Mouse (Mus musculus) hindbrain, embryonic 11.5 days (tissue): Measurements from ENCODE around the gene Kcnd2. TPM values are rescaled to one million over a fixed set of nuclear protein-coding genes. Genes with fewer than 3 reads are reported as not detected.

ENCODE experiments used
- ATAC-seq: fragments of 200-750 bp; cut with Nextera tagmentation; 2 replicates; pipeline ENCODE4 v1.8.0; 2017; ENCODE audit warnings: mild to moderate bottlenecking, moderate TSS enrichment, moderate library complexity; ENCODE audit not compliant: low FRiP score
- DNase-seq: peaks from one replicate; pipeline ENCODE4 v3.0.0-alpha.2; 2015; ENCODE audit warnings: low spot score
- H3K27ac ChIP-seq: fragments of 300-500 bp; sonication (generic); 2 replicates; pipeline ENCODE4 v1.5.1; 2014; ENCODE audit warnings: mild to moderate bottlenecking, low read depth, low read length
- H3K27me3 ChIP-seq: fragments of 300-500 bp; sonication (generic); 2 replicates; pipeline ENCODE4 v1.6.1; 2014; ENCODE audit warnings: mild to moderate bottlenecking, low read length, moderate library complexity, mixed read lengths; ENCODE audit not compliant: control insufficient read depth, insufficient read depth
- H3K36me3 ChIP-seq: fragments of 300-500 bp; sonication (generic); 2 replicates; pipeline ENCODE4 v1.6.1; 2014; ENCODE audit warnings: mild to moderate bottlenecking, low read length, moderate library complexity, mixed read lengths; ENCODE audit not compliant: control insufficient read depth, insufficient read depth
- H3K4me1 ChIP-seq: fragments of 300-500 bp; sonication (generic); replicated peaks from 2 replicates; pipeline ENCODE4 v1.6.1; 2014; ENCODE audit warnings: low read length, mixed read lengths; ENCODE audit not compliant: control insufficient read depth, insufficient read depth
- H3K4me2 ChIP-seq: fragments of 300-500 bp; sonication (generic); replicated peaks from 2 replicates; pipeline ENCODE4 v1.6.1; 2014; ENCODE audit warnings: mild to moderate bottlenecking, low read depth, low read length
- H3K4me3 ChIP-seq: fragments of 300-500 bp; sonication (generic); 2 replicates; pipeline ENCODE4 v1.5.1; 2014; ENCODE audit warnings: low read depth, low read length
- H3K9ac ChIP-seq: fragments of 300-500 bp; sonication (generic); 2 replicates; pipeline ENCODE4 v1.6.1; 2014; ENCODE audit warnings: low read depth, low read length
- H3K9me3 ChIP-seq: fragments of 300-500 bp; sonication (generic); 2 replicates; pipeline ENCODE4 v1.6.1; 2016; ENCODE audit warnings: low read length; ENCODE audit not compliant: control insufficient read depth
- WGBS: fragments of 180-500 bp; shearing (Covaris S2); extraction: QIAGEN DNeasy Blood & Tissue Kit; methylation state at CpG from one replicate; pipeline ENCODE4 v1.1.7; 2014; 5-methylcytosine and 5-hydroxymethylcytosine counted together
- polyA plus RNA-seq: library from polyadenylated mRNA; unstranded; fragments of >200 nt; fragmentation: Nextera tagmentation; extraction: Ambion mirVana; gene quantifications from 2 replicates; pipeline ENCODE4 v1.2.1, GENCODE M21; 2014

Kcnd2 gene
- polyA plus RNA-seq, 1 experiment from 2014 or later: 2.1 TPM

- no peak overlapping the region for H3K27ac ChIP-seq
- no peak for DNase-seq
- no peak overlapping the region for H3K4me2 ChIP-seq
Measured at GRCm38 (mm10) chr6:21767787-21768221, 552.5 kb downstream of the Kcnd2 start.

DNA sequence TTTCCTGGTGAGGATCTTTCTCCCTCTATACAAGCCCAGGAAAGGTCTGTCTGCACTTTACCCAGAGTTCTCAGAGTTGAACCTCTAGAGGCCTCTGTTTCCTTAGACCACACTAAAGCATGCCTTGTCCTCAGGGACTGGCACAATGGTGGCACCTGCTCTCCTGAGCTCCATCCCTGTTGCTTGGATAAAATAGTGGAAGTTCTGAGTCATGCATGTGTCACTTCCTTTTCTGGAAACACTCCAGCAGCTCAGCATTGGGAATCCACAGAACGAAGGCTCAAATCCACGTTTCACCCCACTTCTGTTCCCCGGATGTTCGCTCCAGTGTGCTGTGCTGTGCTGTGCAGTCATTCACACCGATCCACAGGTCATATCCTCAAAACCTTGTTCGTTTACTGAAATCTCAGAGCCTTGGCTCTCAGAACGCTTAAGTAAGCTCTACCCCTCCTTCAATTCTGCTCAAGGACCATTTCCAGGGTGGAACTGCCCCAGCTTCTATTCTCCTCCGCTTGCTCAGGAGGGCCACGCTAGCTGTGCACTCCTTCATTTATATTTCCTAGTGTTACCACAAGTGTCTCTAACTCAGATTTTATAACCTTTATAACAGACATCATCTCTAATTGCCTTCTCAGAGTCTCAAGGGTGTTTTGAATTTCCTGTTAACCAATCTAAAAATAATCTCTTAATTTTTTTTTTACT lies 553.6 kb downstream of the Kcnd2 start:
- ATAC-seq (no peak), DNase-seq (no peak)
- Histone ChIP-seq H3K4me3 (no peak overlapping the region), H3K9ac (no peak overlapping the region), H3K4me2 (no peak overlapping the region), H3K36me3 (no peaks in the 10 kb centered on the region), H3K9me3 (no peaks in the 10 kb centered on the region), H3K27ac (no peak overlapping the region), H3K4me1 (no peaks in the 10 kb centered on the region), H3K27me3 (no peaks in the 10 kb centered on the region)
- 89% methylated on average over 9 of the region's 9 CpGs for WGBS

More at GRCm38 (mm10) chr6:21767787-21768221, 552.5 kb downstream of the Kcnd2 start:
- H3K27me3 ChIP-seq: no peaks in the 10 kb centered on the region
- no peaks in the 10 kb centered on the region for H3K9me3 ChIP-seq
- no peak overlapping the region for H3K4me3 ChIP-seq
- no peaks in the 10 kb centered on the region for H3K36me3 ChIP-seq
- no peak for ATAC-seq
- no peaks in the 10 kb centered on the region for H3K4me1 ChIP-seq
- WGBS: 82% methylated on average over 12 of the region's 12 CpGs
- no peak overlapping the region for H3K9ac ChIP-seq

- ATAC-seq: no peak
- WGBS: 83% methylated on average over 1 of the region's 1 CpGs
- Histone ChIP-seq H3K4me1 (no peaks in the 10 kb centered on the region), H3K4me2 (no peak overlapping the region), H3K4me3 (no peak overlapping the region), H3K36me3 (no peaks in the 10 kb centered on the region), H3K9me3 (no peaks in the 10 kb centered on the region), H3K27ac (no peak overlapping the region), H3K27me3 (no peaks in the 10 kb centered on the region), H3K9ac (no peak overlapping the region)
- DNase-seq: no peak
Measured at GRCm38 (mm10) chr6:21769447-21769809, 554.1 kb downstream of the Kcnd2 start.

DNA sequence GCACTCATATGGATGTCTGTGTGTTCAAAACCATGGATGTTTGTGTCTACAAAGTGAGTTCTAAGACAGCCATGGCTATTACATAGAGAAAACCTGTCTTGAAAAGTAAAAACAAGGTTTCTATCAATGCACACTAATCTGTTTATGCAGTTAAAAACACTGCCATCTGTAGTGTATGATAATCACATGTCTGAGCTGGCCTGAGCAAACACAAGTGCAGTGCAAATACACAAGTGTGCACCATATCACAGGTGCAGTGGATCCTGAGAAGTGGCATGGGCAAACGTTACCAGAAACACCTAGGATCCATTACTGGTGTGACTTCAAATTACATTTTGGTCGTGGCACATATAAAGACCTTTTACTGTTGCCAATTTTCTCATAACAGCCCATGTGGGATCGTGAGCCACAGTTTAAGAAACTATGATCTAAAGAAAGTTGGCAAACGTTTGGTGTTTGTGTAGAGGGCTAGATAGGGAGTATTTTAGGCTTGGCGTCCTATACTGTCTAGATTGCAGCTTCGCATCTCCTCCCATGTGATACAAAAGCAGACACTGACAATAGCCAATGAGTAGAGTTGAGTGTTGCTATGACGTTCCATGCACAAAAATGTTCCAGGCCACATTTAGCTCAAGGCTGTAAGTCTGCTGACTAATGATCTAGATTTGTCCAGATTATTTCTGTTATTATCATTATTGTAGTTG lies 559.1 kb downstream of the Kcnd2 start:
- 90% methylated on average over 7 of the region's 7 CpGs for WGBS
- no peaks in the 10 kb centered on the region for H3K36me3 ChIP-seq
- DNase-seq: no peak
- no peak for ATAC-seq
- H3K27me3 ChIP-seq: no peaks in the 10 kb centered on the region
- H3K9me3 ChIP-seq: no peaks in the 10 kb centered on the region
- H3K9ac ChIP-seq: no peak overlapping the region
- no peak overlapping the region for H3K4me2 ChIP-seq
- H3K4me1 ChIP-seq: no peaks in the 10 kb centered on the region
- no peak overlapping the region for H3K27ac ChIP-seq
- H3K4me3 ChIP-seq: no peak overlapping the region
